Mouse (Mus musculus): Measurements from ENCODE around the gene Nostrin.

Nostrin gene

DNA sequence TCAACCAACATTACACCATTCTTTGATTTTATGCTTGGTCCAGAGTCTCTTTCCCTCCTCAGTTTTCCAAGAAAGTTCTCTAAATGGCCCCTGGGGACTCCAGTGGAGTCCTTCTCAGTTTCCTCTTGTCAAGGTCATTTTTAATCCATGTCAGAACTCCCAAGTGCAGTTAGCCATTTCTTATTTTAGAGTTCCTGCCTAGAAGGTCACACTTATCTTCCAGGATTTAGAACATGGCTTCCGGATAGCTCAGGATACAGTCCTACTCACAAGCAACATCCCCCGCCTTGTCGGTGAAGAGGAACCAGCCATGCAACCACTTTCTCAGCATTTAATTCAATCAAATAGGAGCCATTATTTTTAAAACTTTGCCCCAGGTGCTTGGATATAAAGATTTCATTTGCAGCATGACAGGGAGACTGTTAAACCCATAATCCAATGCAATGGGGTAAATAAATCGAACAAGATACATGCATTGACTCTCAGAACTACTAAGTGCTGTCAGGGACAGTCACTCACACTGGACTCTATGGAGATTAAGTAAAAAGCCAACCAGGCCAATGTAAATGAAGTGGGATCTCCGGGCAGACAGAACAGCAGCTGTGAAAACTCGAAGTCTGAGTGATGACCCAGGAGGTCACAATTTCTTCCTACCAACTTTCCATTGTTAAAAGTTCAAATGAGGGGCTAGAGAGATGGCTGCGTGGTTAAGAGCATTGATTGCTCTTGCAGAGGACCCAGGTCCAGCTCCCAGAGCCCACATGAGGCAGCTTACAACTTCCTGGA lies 6.0 kb upstream of the Nostrin start:
- no peak for DNase-seq

DNA sequence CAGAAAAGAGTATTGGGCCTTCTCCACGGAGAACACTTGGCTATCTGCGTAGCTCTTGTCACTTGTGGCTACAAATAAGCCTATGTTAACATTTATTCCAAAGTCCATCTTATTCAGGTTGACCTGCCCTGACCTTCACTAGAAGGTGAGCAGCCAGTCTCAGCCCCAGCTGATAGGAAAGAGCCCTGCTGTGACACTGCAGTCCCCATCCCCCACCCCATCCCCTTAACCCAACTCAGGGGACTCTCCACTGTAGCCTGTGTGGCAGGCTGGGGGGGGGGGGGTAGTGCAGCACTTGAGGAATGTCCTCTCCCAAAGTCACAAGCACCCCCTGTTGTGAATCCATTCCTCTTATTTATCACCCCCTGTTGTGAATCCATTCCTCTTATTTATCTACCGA lies 3.6 kb upstream of the Nostrin start:
- DNase-seq, result no peak

DNA sequence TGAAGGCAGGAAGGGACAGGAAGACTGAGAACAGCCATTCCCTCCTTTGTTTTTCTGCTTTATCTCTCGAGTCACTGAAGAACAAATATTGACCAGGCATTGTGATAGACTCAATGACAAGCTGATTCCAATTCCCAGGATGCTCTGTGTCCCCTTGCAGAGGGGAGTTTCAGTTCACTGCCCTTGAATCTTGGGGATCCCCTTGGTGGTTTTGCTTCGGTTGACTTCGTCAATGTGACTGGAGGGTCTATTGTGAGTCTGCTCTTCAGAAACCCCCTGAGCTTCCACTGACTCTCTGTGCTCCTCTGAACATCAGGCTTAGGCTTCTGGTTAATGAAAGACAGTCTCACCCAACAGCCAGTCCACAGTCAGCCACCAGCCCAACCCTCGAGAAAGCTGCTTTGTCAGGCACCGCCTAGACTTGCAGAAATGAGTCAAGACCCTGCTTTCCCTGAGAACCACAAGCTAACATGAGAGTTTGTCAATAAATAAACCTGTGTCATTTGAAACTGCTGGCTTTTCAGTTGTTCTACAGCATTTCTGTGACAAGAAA lies 3.0 kb upstream of the Nostrin start:
- no peak for DNase-seq

DNA sequence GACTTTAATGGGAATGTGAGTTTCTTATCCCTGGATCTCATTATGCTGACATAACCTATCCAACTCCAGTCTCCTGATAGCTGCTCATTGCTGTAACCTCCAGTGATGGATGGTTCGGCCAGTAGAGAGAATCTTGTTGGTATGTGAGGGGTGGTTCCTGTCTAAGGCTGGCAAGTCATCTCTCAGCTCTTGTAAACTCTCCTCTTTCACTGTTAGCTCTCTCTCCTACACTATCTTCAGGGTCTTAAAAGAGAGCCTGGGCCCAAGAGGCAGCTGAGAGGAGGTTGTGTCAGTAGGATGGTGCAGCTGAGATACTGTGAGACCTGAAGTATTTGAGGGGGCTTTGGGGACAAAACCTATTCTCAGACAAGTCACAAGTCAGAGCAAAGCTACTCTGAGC lies 1.4 kb upstream of the Nostrin start:
- DNase-seq, result no peak

DNA sequence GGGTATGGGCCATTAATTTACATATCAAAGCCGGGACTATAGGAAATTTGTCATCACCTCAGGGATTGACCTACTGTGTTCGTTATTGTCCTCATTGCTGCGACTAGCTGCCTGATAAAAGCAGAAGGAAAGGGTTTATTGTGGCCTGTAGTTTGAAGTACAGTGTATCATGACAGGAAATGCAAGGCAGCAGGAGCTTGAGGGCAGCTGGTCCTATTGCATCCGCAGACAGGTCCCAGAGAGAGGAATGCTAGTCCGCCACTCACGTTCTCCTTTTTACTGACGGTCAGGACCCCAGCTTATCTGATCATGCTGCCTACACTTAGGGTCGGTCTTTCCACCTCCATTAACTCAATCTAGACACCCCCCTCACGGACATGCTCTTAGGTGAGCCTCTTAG lies 663 bp upstream of the Nostrin start:
- no peak for DNase-seq

DNA sequence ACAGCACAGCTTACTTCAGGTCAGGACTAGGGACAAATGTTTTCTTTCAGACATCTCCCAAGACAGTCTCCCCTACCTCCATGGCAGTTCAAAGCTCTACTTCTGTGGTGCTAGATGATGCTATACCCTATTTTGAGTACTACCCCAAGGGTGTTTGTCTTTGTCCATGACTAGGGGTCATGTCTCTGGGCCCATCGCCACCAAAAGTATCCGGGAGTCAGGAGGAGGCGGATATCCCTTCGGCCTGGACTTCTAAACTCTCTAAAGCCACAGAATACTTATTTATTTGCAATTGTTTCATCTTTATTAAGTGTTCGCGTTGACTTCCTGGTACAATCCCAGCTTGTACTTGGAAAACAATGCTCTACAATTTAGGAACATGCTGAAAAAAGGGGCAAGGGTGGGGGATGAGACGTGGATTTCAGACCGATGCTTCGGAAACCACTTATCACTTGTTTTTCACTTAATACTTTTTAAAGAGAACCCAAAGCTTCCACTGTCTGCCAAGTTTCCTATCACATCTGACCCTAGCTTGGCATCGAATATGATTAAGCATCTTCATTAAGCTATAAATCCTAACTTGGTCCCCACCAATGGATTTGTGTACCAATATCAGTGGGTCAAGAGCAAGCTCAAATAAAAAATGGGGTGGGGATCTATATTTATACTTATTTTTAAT lies 1.9 kb downstream of the Nostrin start:
- DNase-seq, result no peak

DNA sequence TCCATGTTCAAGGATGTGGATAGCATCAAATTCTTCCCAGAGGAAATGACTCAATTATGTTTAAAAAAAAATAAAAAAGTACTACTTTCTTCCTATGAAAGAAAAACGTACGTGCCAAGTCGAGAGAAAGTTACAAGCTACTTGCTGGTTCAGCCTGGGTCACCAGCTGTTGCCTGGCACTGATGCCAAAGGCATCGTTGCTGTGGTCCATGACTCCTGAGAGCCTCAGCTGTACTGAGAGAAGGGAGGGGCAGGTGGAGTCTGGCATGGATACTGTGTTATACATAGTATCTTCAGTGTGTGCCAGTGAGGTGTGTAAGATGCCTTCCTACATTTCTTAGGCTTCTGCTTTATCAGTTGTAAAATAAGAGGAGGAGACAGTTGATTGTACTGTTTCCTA lies 3.2 kb downstream of the Nostrin start:
- DNase-seq, result no peak

DNA sequence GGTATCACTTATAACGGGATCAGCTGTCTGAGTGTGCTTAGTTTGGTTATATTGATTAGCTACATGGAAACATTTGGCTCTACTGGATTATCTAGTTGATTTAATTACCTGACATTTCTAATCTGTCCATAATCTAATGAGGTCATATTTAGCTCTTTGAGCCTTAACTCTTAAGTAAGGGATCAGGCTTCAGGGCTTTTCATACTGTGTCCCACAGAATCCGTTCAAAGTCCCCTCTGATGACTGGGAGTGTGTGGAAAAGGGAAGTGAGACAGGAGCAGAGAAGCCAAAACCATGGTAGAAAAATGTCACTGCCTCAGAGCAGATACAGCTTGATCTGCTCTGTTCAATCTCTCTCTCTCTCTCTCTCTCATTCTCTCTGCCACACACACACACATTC lies 4.6 kb downstream of the Nostrin start:
- peak; percentile 73 for DNase-seq

DNA sequence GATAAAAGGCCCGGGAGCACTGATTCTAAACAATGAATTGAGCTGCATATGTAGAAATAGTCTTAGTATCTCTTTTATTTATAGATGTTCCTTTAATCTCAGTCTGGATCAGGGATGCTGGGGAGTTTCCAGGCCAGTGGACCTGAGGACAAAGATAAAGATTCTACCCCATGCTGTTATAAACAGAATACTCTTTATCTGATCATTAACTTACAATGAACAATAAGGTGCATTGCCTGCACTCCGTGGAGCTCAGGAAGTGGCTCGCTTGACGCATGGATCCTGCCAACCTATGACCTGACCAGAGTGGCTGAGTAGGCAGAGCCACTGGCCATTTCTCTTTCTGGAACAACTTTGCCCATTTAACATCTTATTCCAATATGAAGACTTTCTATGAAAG lies 5.2 kb downstream of the Nostrin start:
- peak; percentile 32 for DNase-seq

DNA sequence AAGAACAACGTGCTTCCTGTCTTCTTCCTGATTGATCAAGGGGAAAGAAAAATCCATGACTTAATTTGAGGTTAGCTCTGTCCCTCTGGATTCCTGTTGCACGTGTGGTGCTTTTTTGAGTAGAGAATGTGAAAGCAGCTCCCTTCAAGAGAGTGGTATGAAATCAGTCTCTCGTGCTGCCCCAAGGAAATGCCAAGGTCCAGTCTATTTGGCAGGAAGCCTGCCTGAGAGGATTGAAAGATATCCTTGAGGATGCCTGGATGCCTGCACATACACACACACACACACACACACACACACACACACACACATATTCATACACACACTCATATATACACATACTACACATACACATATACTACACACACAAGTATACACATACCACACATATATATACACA lies 13.1 kb downstream of the Nostrin start:
- DNase-seq, result no peak

DNA sequence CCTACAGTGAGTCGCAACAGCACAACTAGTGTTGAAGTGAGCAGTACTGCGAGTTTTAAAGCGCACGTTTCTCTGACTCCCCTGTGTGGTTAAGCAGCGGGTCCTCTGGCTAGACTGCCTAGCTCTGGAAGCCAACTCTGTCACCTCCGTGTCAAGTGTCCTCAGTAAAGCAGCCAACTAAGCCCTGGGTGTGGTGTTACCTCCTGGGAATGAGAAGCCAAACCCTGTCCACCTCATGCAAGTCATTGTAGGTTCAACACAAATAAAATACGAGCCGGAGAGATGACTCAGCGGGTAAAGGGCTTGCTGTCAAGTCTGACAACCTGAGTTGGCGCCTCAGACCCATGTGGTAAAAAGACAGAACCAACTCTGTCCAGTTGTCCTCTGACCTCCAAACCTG lies 13.6 kb downstream of the Nostrin start:
- DNase-seq, result no peak

DNA sequence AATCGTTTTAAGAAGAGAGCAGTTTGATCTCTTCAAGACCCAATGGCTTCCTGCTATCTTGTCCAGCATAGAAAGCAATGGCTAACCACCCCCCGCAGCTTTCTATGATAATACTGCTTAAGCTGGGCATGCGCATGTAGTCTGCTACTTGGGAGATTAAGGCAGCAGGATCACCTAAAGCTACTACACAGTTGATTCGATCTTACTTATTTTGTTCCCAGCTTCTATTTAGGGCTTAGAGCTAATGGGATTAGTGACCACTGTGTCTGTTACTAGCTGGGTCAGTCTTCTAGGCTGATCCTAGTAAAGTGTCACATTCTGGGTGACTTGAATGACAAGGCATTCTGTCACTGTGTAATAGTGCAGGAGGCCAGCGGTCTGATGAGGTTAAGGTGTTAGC lies 15.2 kb downstream of the Nostrin start:
- DNase-seq, result peak; percentile 85

DNA sequence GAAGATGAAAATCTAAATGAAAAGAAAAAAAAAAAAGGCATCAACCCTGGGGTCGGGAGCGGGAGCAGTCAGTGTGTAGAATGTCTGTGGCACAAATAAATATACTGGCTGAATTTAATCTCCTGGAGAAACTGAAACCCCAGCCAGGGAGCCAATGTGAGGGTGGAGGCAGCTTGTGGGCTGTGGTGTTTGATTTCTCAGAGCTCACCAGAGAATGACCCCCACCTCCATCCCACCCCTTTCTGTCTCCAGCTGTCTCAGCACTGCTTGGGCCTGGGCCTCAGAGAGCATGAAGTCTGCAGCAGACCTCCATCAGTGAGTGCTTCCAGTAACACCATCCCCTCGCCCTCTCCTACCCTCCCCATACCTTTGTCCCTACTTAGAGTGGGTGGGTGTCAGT lies 20.3 kb downstream of the Nostrin start:
- DNase-seq, result no peak

DNA sequence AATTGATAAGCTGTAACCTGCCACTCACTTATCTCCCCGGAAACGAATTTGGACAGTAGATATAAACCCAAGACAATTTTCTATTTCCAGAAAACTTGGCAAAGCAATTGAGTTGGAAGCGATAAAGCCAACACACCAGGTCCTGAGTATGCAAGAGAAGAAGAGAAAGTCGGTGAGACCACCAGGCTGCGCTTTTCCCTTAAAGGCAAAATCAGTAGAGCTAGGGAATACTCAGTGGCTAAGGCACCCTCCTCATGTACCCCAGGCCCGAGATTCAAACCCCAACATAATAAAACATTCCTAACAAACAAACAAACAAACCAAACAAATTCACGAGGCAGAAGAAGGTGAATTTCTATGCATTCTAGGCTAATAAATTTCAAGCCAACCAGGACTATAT lies 20.7 kb downstream of the Nostrin start:
- no peak for DNase-seq

DNA sequence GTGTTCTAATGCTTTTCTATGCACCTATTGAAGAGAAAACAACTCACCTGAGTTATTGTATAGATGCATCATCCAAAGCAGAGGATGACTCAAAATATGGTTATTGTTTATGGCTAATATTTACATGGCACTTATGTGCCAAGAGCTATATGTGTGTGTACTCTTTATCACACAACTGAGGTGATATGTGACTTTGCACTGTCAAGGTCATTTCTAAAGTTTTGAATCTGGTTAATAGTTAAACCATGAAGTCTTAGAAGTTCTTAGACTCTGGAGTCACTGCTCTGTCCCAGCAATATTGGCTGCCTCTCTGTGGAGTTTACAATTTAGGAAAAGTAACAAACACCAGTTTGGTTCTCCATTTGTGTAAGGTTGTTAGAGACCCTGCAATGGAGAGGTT lies 23.3 kb downstream of the Nostrin start:
- DNase-seq, result no peak

DNA sequence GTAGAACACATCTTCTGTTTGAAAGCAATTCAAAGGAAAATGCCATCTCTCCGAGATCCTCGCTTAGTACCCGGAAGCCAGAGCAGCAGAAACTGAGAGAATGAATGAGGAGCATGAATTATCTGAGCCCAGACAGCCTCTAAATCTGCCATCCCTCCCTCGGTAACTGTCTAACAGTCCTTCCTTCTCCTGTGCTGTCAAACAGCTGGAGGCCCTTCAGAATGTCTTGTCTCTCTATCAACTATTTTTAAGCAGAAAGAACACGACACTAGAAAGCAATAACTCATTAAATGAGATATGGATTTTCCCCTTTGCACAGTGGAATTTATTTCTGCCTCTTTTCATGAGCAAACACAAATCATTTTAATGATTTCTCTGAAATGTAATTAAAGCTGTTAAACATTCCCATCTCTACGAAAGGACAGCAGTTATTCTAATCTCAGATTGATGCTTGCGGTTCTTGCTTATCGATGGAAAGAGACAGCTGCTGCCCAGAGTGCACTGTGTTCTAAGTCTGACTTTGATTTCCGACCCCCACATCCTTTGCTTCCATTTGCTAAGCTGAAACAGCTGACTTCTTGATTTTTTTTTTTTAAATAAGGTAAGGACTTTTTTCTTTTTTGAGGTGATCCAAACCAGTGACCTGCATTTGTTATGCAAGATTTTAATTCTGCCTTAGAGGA lies 34.9 kb downstream of the Nostrin start:
- no peak for DNase-seq

DNA sequence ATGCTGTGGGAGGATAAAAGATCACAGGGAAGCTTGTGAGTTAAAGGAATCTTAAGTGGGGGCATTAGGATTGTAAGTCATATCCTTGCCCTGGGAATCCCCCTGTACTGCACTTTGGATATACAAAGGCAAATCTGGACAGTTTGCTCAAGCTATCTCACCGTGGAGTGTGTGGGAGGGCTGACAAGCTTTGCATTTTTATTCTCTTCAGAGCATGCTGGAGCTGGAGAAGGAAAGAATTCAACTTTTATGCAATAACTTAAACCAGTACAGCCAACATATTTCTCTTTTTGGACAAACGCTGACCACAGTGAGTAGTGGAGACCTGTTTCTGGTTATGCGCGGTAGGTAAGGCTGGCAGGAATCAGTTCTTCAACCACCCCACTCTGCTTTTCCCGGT lies 39.7 kb downstream of the Nostrin start:
- no peak for DNase-seq

DNA sequence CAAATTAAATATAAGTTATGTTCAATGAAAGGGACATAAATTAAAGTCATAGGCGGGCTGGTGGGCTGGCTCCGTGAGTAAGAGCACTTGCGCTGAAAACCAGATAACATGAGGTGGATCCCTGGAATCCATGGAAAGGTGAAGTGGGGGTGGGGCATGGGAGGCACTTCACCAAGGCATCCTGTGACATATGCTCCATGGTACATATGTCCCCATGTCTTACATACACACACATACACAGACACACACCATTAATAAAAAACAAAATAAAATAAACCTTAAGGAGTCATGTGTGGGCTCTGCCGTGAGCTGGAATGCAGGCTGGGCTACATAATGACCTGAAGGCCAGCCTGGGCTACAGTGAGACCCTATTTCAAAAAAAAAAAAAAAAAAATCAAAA lies 44.1 kb downstream of the Nostrin start:
- DNase-seq, result no peak

DNA sequence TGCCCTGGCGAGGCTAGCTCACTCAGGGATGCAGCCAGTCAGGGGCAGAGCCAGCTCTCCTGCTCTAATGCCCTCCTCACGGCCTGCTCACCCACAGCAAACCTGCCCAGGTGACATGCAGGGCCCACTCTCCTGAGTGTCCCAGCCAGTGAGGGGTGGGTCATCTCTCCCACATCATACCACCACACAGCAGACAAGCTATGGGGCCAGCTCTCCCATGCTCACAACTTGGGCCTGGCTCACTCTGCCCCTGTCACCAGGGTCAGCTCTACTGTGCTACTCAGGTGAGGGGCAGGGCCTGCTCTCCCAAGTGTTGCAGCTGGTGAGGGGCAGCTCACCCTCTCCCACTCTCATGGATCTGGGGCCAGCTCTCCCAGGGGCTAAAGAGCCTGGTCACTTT lies 52.4 kb downstream of the Nostrin start:
- no peak for DNase-seq

DNA sequence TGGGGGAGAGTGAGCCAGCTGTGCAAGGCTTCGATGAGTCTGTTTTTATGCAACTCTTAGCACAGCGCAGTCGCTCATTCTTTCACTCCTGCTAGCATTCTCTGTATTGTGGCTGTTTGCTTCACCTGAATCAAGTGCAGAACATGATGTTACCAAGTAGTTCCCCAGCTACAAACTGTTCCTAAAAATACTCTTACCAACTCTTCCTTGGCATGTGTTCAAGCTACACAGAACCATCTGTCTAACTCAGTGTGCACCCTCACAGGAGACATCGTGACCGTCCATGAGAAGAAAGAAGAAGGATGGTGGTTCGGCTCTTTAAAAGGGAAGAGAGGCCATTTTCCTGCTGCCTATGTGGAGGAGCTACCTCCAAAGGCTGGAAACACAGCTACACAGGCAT lies 53.1 kb downstream of the Nostrin start:
- DNase-seq, result no peak

DNA sequence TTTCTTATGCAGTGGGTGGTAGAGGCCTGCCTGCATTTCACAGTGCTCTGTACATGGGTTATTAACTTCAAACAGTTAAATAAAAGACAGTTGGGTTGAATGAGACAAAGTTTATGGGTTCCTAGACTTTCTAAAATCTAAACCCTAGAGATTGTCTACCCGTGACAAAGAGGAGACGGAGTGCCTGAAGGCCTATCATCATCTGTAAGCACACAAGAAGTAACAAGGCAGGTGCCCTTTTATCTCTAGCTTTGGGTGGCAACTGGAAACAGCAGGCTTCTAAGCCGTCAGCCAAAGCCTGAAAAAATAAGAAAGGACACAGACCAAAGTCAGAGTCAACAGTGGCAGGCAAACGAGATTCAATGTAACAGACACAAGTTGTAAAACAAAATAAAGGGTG lies 53.6 kb downstream of the Nostrin start:
- DNase-seq, result no peak

DNA sequence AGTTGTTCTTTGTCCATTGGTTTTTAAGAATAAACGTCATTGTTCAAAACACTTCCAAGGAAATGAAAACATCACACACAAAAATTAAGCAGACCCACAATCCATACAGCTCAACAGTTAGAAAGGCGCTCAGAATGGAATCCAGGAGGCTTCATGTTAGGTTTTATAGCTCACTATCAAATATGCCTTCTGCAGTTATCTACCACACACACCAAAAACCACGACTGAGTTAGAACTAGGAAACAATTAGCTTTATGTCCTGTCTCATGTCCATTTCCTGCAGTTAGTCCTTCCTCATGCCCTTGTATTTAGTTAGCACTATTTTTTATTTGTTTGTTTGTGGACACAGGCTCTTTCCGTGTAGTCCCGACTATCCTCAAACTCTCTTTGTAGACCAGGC lies 55.5 kb downstream of the Nostrin start:
- no peak for DNase-seq

DNA sequence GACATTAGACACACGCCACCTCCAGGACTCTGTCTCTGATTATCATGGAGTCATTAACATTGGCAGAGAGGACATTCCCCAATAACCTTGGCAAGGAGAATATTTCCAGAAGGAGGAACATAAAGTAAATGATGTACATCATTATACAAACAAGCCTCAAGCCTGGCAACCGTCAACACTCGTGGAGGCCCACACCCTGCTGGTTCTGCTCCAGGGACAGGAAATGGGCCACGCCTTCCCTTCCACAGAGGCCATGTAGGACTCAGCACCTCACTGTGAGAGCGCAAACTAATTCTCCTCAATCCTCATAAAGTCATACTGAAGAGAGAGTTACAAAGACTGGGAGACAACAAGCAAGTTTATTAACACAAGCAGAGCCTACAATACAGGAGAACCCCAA lies 58.0 kb downstream of the Nostrin start:
- no peak for DNase-seq

DNA sequence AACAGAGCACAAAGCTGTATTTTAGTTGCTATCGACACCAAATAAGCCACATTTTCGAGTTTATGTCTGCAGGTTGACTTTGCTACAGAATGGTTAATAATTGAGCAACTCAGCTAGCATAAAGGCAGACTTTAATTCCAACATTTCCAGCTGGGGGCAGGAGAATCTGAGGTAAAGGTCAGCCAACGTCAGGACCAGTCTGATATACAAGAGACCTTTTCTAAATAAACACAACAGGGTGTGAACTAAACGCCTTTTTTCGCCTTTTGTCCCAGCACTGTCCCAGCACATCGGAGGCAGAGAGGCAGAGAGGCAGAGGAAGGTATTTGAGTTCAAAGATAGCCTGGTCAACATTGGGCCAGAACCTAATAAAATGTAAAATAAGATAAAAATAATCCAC lies 69.6 kb downstream of the Nostrin start:
- DNase-seq, result no peak
